Mouse (Mus musculus) layer of hippocampus, adult 8-10 months (tissue): ENCODE results near the gene Uap1. TPM values are rescaled to one million over a fixed set of nuclear protein-coding genes. Genes with fewer than 3 reads are reported as not detected.

Source experiments
- DNase-seq, 2 experiments: peaks; one replicate each; pipeline ENCODE4 v3.0.0; 2022; ENCODE audit warnings: low spot score in 2 of 2
- total RNA-seq, 4 experiments: library from RNA; stranded (reverse); gene quantifications; 2 replicates each; pipeline ENCODE4 v1.2.4; 2022

The Uap1 gene
- 10 to 100 TPM; 52.0 to 61.3 (median 55.7) TPM for total RNA-seq

DNA sequence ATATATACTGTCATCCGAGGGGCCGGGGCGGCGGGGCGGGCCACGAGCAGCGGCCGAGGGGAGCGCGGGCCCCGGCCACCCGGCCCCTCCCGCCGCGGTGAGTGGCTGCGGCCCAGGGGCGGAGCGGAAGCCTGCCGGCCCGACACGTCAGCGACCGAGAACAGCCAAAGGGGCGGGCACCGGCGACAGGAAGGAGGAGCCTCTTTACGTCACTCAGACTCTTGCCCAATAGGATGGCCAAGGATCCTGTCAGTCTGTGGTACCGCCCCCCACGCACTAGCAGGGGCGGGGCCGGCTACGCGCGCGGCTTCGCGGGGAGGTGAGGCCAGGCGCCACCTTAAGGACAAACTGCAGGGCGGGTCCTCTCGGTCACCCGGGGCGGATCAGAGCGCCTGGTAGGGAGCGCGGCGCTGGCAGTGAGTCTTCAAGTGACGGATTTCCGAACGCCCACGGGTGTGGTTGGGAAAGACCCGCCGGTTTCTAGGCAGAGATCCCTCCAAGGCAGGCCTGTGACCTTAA lies at the start of gene Uap1:
Gene Uap1 (minus strand): TSS at position 144 of the 519 bp plus-strand sequence.
- peak; percentile 97 for DNase-seq

DNA sequence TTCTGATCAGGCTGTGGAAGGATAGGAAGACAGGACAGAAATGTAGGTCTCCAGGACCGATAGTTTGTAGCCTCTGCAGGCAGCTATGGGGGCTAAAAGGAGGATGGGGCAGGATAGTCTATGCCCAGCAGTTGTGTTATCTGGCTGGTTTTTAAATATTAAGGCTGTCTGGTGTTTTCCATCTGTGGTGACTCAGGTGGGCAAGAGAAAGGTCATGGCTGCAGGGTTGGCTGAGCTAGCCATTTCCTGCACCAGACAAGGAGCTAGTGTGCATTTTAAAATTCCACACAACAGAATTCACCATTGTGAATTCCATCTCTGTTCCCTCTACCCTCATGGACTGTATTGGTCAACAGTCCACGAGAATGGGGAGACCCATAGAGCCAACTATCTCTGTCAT lies 48.5 kb upstream of the Uap1 start:
- DNase-seq: no peak

DNA sequence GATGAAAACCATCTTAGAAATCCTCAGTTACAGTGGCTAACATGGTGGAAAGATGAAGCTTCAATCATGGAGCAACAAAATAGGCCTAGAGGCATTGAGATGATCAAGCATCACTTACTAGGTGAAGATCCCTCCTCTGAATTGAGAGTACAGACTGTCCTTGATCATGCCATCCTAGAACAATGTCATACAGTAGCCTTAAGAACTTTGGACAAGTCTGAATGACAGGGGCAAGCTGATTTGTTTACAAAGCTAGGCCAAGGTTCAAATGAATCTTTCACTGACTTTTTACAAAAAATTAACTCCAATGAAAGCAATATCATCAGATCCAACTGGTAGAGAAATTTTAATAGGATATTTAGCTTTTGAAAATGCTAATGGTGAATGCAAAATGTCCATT lies 45.6 kb upstream of the Uap1 start:
- no peak for DNase-seq

DNA sequence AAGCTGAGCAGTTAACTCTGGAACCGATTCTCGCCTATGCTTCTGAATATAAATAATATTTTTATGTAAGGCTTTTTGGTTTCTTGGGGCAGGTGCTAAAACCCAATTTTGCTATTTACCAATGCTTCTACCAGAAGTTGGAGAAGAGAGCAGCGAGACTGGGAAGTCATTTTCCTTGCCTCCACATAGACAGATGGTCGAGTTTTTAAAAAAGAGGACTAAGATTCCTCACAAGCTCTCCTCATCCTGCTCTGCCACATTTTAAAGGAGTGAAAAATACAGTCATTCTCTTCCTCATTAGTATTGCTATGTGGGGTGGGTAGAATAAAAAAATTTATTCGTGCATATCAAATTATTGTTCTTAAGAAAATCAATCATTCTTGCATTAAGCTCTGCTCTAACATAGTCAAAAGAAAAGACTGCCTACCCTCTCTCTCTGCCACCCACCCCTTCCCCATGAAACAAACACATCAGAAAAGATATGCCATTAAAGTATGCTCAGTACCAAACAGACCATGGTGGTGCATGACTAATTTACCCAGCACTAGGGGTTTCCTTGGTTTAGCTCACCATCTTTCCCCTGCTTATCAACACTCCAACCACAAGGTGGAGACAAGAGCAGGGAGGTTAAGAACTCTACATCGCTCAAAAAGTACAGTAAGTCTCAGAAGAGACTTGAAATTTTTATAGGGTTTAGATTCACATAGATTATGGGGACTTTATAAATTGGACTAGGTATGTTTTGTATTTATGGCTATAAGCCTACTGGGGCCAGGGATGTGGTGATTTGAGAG lies 43.5 kb upstream of the Uap1 start:
- DNase-seq: no peak

DNA sequence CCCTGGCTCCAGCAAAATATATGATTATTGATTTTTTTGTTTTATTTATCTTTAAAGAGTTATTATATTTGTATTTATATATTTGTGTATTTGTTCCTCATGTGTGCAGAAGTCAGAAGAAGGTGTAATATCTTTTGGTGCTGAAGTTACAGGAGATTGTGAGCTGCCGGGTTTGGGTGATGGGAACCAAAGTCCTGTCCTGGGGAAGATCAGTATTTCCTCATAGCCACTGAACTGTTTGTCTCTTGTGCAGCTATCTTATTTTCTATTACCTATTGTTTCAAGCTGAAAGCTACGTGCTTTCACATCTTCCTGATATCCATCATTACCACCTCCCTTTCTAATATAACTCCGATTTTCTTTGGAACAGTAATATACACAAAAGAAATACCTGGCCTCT lies 40.8 kb upstream of the Uap1 start:
- no peak for DNase-seq

DNA sequence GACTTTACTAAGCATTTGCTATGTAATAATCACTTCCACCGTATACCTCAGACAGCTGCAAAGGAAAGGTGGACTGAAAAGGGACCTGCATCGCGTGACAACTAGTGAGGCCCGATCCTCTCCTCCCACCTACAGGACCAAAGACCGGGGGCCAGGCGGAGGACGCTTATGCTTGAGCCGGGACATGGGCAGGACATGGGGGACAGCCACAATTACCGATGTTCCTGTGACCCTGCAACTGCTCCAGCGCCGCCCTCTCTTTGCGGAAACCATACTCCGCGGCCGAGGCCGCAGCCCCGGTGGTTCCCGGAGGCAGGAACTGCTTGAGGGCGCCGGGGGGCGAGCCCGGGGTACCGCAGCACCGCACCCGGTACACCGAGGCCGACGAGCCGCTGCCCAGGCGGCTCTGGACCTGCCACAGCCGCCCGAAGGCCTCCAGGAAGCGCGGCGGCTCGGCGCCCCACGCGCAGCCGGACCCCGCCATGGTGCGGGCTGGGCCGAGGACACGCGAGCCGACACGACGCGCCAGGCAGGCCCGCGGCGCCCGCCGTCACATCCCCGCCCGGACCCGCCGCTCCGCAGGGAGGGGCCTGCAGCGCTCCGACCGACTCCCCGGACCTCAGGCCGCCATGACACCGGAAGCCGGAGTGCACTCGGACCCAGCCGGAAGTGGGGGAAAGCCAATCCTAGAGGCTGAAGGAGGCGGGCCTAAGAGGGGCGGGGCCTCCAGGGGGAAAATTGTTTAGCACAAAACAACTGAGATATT lies 40.2 kb upstream of the Uap1 start, which contains the start of gene Uhmk1:
Gene Uhmk1 (minus strand): TSS at position 641 of the 766 bp plus-strand sequence.
- peak; percentile 83 for DNase-seq

DNA sequence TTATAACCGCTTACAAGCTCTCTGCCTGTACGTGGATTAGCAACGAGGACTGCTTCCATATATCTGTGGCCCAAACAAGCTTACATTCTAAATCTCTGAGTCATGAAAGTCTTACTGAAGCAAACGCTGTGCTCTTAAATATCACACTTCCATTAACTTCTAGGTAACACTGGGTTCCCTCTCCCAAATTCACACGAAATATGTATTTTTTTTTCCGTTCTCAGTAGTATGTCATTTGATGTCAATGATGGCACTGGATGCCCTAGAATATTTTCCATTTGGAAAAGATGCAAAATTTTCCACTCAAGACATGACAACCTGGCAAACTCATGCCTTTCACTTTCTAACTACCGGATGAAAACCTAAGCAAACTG lies 39.6 kb upstream of the Uap1 start:
- DNase-seq: no peak

DNA sequence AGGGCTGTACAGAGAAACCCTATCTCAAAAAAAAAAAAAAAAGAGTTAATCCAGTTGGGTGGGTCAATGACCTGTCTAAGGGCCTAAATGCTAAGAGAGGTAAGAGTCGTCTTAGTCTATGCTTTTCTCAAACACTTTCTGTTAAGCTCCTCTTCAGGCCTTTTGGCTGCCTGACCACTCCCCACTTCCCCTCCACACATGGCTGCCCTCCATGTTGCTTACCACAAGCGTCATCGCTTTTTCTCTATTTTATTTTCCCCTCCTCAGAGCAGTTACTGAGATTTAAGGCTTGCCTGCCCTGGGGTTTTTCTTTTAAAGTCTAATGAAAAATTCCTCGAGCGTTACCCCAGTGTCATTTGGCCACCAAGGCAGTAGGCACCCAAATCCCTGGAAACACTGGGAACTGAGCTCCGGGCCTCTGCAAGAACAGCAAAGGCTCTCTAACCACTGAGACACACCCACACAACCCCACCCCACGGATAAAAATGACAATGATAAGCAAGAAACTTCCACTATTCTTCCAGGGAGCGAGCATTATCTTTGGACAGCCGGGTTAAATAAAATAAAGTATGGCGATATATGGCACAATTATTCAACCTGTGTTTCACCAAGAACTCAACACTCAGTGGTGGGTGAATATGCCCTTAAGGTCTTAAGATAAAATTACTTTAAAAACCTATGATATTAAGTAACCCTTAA lies 38.6 kb upstream of the Uap1 start:
- DNase-seq: no peak

DNA sequence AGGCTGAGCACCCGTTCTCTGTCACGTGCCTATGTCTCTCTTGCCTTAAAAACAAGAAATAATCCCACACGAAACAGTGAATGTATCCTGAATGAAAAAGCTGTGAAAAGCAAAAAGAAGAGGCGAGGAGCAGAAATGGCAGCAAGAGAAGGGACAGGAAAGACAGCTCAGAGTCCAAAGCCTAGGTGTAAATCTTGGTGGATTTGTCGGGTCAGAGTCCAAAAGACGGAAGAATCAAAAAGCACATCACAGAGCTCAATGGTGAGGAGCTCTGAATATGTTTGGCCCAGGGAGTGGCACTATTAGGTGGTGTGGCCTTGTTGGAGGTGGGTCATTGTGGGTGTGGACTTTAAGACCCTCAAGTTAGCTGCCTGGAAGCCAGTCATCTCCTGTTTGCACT lies 31.6 kb upstream of the Uap1 start:
- DNase-seq: no peak

DNA sequence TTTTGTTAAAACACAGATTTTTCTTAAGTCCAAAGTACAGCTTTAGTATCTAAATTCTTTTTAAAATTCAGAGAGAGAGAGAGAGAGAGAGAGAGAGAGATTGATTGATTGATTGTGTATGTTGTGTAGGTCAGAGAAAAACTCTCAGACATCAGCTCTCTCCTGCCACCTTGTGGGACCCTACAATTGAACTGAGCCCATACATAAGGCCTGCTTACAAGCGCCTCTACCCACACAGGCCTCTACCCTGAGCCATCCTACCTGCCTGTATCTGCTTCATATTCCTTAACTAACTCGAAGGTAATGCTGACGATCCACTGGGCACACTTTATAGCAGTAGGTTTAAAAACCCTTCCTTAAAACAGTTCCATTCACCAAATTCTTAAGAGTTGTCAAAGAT lies 25.6 kb upstream of the Uap1 start:
- DNase-seq: no peak

DNA sequence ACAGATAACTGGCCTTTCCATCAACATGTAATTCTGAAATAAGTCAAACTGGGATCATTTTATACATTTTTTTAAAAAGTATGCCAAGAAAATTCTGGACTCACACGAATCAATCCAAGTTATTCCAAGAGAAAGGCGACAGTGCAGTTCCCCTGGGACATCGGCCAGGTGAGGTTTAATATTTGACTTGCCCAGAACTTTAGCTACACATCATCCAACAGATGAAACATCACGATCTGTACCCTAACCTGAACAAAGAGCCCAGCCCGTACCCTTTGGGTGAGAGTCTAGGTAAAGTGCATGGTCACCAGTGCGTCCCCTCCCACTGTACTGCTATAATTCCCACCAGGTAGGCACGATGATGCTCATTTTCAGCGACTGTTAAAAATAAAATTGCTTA lies 21.5 kb upstream of the Uap1 start:
- no peak for DNase-seq

DNA sequence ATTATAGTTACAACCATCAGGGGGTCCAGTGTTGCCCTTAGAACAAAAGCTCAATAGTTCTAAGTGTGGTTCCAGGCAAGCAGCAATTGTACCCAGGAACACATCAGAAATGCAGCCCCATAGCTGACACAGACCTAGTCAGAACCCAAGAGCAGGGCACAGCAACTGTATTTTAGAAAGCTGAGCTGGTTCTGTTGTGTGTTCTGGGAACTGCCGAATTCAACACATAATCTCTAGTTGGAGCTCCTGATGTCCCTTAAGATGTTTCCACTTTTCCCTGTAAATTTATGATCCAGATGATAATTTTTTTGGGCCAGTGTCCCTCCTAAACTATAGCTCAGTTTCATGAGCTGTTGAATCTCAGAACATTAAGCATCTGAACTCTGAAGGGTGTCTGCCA lies 17.2 kb upstream of the Uap1 start:
- no peak for DNase-seq

DNA sequence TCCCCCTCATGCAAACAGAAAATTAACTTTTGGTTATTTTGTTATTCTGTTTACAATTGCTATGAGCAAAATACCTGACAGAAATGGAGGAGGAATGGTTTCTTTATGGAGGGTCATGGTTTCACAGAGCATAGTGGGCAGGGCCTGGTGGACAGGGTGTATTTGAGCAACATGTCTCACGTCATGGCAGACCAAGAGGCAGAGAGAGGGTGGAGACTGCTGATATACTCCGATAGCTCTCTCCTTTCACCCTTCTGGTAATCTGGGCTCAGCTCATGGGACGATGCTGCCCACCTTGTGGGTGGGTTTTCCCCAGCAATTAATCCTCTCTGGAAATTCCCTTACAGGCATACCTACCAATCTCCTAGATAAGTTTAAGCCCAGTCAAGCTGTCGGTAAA lies 15.5 kb upstream of the Uap1 start:
- no peak for DNase-seq

DNA sequence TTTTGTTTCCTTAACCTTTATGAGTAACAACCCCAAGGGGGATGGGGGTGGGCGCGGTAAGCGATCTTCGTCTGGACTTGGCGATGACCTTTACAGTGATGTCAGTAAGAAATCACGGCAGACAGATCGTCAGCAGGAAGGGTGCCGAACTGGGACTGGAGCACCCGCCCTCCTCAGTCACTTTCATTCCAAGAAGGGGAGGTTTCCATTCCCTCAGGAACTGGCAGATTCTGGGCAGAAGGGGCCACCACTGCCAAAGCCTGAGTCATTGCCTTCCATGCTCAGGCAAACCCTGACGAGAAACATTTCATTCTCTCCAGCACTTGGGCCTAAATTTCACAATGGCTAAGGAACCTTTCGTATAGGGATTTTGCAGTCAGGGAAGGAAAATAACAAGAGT lies 13.8 kb upstream of the Uap1 start:
- DNase-seq: no peak

DNA sequence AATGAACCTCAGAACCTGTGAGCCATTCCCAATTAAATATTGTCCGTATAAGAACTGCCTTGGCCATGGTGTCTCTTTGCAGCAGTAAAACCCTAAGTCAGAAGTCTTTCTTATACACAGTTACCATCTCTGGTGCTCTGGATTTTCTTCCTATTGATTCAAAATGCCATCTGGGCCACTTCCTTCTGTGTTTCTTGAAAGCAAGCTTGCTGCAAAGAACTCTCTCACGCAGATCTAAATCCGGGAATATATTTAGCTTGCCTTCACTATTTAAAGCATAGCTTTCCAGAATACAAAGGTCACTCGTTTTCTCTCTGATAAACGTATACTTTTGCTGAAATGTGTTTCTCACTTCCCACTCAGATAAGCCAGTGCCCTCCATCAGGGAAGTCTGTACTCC lies 11.8 kb upstream of the Uap1 start:
- no peak for DNase-seq

DNA sequence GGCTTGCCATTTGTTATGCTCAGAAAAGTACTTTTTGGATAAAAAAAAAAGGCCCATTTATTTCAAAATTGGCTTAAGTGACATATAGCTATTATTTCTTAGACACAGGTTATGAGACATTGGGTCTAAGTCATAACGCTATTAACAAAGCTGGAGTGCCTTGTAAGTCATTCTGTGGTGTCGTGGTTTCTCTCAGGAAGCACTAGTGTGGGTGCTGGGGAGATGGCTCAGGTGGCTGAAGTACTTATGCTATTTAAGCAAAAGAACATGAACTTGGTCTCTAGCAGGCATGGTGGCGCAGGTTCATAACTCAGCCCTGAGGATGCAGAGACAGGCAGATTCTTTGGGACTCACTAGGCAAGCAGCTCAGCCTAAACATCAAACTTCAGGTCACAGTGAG lies 10.4 kb upstream of the Uap1 start:
- DNase-seq: no peak

DNA sequence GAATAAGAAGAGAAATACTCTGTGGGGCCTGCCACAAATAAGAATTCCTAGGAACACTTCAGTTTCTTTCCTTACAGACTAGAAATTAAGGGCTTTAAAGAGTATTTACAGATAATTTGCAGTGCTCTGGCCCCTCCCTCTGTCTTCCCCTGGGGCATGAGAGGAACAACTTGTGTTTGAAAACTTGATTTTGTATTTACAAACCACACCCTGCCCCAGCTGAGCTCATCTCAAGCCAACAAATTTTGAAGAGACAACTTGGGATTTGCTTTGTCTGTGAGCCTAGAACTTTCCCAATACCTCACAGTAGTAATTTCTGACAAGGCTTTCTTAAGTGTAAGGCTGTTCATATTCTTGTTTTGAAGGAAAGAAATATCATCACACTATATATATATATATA lies 7.9 kb upstream of the Uap1 start:
- no peak for DNase-seq

DNA sequence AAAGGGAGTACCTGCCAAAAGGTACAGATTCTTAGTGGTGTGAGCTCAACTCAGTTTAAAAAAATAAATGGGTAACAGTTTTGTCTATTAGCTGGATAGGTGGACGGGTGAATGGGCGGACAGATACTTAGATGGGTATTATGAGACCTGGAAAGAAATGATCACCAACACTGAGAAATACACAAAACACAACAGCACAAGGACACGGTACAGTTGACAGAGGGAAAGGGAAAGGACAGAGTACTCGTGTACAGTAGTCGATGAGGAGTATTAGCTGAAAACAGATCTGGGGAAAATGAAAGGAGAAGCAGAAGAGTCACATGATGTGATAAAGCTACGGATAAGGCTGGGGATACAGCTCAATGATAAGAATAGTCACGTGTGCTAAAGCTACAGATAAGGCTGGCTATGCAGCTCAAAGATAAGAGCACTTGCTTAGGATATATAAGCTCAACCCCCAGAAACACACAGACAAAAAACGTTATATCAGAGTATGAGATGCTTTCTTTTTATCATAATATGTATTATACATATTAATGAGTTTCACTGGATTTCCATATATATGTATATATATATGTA lies 2.0 kb upstream of the Uap1 start:
- no peak for DNase-seq

DNA sequence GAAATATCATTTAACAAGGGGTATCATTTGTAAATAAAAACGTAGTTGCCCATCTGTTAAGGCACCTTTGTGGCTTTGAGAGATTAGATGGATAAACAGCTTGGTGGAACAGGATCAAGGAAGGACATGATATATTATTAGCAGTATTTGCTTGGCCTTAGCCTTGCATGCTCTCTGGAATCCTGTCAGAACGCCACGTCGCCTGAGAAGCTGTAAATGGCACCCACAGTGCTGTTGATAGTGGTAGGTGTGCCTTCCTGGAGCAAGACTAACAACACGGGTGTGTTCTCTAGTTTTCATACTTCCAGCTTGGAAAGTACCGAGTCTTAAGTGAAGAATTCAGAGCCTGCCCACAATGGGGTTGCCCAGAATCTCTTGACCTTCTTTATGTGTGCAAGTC lies 1.1 kb upstream of the Uap1 start:
- no peak for DNase-seq

DNA sequence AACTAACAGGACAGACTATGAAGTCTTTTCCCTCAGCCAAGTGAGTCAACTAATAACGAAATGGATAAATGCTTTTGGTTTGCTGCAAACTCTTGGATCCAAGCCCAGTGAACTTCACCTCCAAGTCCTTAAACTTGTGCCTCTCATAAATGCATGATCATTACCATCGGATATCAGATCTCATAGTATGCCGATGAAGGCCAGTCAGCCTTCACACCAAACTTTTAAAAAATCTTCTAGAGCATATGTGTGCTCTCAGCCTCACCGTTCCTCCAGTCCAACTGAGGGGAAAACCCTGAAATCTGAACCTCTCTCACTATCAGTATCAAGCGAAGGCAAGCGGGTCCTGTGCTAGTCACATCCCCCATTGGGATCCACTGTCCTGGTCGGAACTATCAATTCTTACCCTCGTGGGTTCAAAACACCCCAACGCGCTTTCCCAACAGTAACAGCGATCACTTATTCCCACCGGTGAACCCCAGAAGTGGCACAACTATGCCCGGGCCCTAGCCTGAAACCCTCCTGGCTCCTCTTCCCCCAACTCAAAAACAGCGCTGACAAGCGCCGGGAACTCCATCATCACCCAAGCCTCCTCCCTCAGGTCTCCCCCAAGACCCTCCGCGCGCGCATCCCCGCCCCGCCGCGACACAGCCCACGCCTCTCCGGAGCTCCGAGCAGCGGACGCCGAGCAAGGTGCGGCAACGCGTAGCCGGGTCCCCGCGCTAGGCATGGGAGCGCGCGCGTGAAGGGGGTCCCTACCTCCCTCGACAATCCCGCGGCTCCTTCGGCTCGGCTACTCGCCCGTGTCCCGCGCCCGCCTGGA lies 555 bp downstream of the Uap1 start:
- DNase-seq: no peak

DNA sequence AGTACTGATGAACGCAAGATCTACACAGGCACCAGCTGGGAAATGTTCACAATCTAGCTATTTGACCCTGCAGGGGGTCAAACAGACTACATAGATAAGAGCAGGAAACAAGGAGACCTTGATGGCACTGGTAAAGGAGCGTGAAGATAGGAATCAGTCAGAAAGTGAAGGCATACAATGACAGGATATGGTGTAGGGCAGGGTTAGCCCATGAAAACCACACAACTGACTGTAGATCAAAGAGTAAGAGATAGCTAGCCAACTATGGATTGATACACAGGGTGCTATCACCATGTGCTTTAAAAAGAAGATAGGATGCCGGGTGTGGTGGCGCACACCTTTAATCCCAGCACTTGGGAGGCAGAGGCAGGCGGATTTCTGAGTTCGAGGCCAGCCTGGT lies 7.0 kb downstream of the Uap1 start:
- DNase-seq: no peak
